Mouse (Mus musculus) forebrain, embryonic 11.5 days (tissue): ENCODE results near the gene Klhl18. TPM values are rescaled to one million over a fixed set of nuclear protein-coding genes. Genes with fewer than 3 reads are reported as not detected.

Source experiments
- ATAC-seq: fragments of 200-750 bp; cut with Nextera tagmentation; replicated peaks from 2 replicates; pipeline ENCODE4 v1.8.0; 2017; ENCODE audit warnings: moderate TSS enrichment; ENCODE audit not compliant: low FRiP score
- DNase-seq: peaks from one replicate; pipeline ENCODE4 v3.0.0-alpha.2; 2017; ENCODE audit warnings: low spot score
- H3K27ac ChIP-seq: fragments of 300-500 bp; sonication (generic); 2 replicates; pipeline ENCODE4 v1.5.1; 2014; ENCODE audit warnings: low read depth, low read length
- H3K27me3 ChIP-seq: fragments of 300-500 bp; sonication (generic); 2 replicates; pipeline ENCODE4 v1.6.1; 2014; ENCODE audit warnings: mild to moderate bottlenecking, low read length, mixed read lengths; ENCODE audit not compliant: control insufficient read depth, insufficient read depth
- H3K36me3 ChIP-seq: fragments of 300-500 bp; sonication (generic); 2 replicates; pipeline ENCODE4 v1.6.1; 2014; ENCODE audit warnings: mild to moderate bottlenecking, low read length, moderate library complexity, mixed read lengths; ENCODE audit not compliant: control insufficient read depth, insufficient read depth
- H3K4me1 ChIP-seq: fragments of 300-500 bp; sonication (generic); replicated peaks from 2 replicates; pipeline ENCODE4 v1.6.1; 2014; ENCODE audit warnings: low read length, mixed read lengths; ENCODE audit not compliant: control insufficient read depth, insufficient read depth
- H3K4me2 ChIP-seq: fragments of 300-500 bp; sonication (generic); 2 replicates; pipeline ENCODE4 v1.6.1; 2014; ENCODE audit warnings: low read depth, mild to moderate bottlenecking, low read length, moderate library complexity, mixed read lengths; ENCODE audit not compliant: severe bottlenecking
- H3K4me3 ChIP-seq: fragments of 300-500 bp; sonication (generic); 2 replicates; pipeline ENCODE4 v1.5.1; 2014; ENCODE audit warnings: low read depth, low read length
- H3K9ac ChIP-seq: fragments of 300-500 bp; sonication (generic); 2 replicates; pipeline ENCODE4 v1.6.1; 2014; ENCODE audit warnings: low read length
- H3K9me3 ChIP-seq: fragments of 300-500 bp; sonication (generic); 2 replicates; pipeline ENCODE4 v1.6.1; 2016; ENCODE audit warnings: low read length, mixed read lengths; ENCODE audit not compliant: control insufficient read depth
- WGBS: fragments of 180-500 bp; shearing (Covaris S2); extraction: QIAGEN DNeasy Blood & Tissue Kit; methylation state at CpG from one replicate; pipeline ENCODE4 v1.1.7; 2014; 5-methylcytosine and 5-hydroxymethylcytosine counted together
- polyA plus RNA-seq: library from polyadenylated mRNA; unstranded; fragments of >200 nt; fragmentation: Nextera tagmentation; extraction: Ambion mirVana; gene quantifications from 2 replicates; pipeline ENCODE4 v1.2.1, GENCODE M21; 2014

Gene Klhl18
- polyA plus RNA-seq, 1 experiment from 2014 or later = 9.1 TPM

GRCm38 (mm10) chr9:110463983-110464591 lies 12.4 kb downstream of the Klhl18 start:
- DNase-seq (no peak), ATAC-seq (no peak)
- Histone ChIP-seq H3K36me3 (no peaks in the 10 kb centered on the region), H3K27ac (no peak overlapping the region), H3K27me3 (no peaks in the 10 kb centered on the region), H3K9me3 (no peaks in the 10 kb centered on the region; the same call in 1 of the 2 replicates), H3K4me3 (no peak overlapping the region), H3K4me2 (no peak overlapping the region), H3K4me1 (no peaks in the 10 kb centered on the region), H3K9ac (no peak overlapping the region)
- WGBS = 95% methylated on average over 6 of the region's 6 CpGs

- H3K36me3 ChIP-seq = no peaks in the 10 kb centered on the region
- WGBS = 83% methylated on average over 7 of the region's 7 CpGs
- H3K4me3 ChIP-seq = no peak overlapping the region
- DNase-seq (no peak), ATAC-seq (no peak)
- no peaks in the 10 kb centered on the region for H3K4me1 ChIP-seq
- no peaks in the 10 kb centered on the region; the same call in 1 of the 2 replicates for H3K9me3 ChIP-seq
- H3K27me3 ChIP-seq = no peaks in the 10 kb centered on the region
- no peak overlapping the region for H3K9ac ChIP-seq
- no peak overlapping the region for H3K27ac ChIP-seq
- no peak overlapping the region for H3K4me2 ChIP-seq
These were observed 14.2 kb downstream of the Klhl18 start for GRCm38 (mm10) chr9:110462321-110462720.

- H3K27me3 ChIP-seq = no peaks in the 10 kb centered on the region
- no peaks in the 10 kb centered on the region for H3K9me3 ChIP-seq
- H3K27ac ChIP-seq = no peak overlapping the region
- no peak overlapping the region for H3K4me3 ChIP-seq
- no peak overlapping the region for H3K4me2 ChIP-seq
- H3K36me3 ChIP-seq = no peaks in the 10 kb centered on the region
- DNase-seq (no peak), ATAC-seq (no peak)
- WGBS = 92% methylated on average over 18 of the region's 18 CpGs
- no peaks in the 10 kb centered on the region for H3K4me1 ChIP-seq
- no peak overlapping the region for H3K9ac ChIP-seq
These were observed 15.3 kb downstream of the Klhl18 start for GRCm38 (mm10) chr9:110460884-110461815.

GRCm38 (mm10) chr9:110459145-110459727 lies 17.3 kb downstream of the Klhl18 start:
- Histone ChIP-seq H3K27me3 (no peaks in the 10 kb centered on the region), H3K4me1 (no peaks in the 10 kb centered on the region), H3K4me2 (no peak overlapping the region), H3K9ac (no peak overlapping the region), H3K36me3 (no peaks in the 10 kb centered on the region), H3K9me3 (no peaks in the 10 kb centered on the region), H3K27ac (no peak overlapping the region), H3K4me3 (no peak overlapping the region)
- DNase-seq = no peak
- 82% methylated on average over 2 of the region's 2 CpGs for WGBS
- ATAC-seq = no peak

GRCm38 (mm10) chr9:110457926-110458325 lies 18.6 kb downstream of the Klhl18 start:
- Histone ChIP-seq H3K4me3 (no peak overlapping the region), H3K27me3 (no peaks in the 10 kb centered on the region), H3K4me1 (no peaks in the 10 kb centered on the region), H3K9me3 (no peaks in the 10 kb centered on the region), H3K36me3 (no peaks in the 10 kb centered on the region), H3K9ac (no peak overlapping the region), H3K4me2 (no peak overlapping the region), H3K27ac (no peak overlapping the region)
- ATAC-seq (no peak), DNase-seq (no peak)
- WGBS = 77% methylated on average over 3 of the region's 3 CpGs

- Histone ChIP-seq H3K27ac (no peak overlapping the region), H3K9me3 (no peaks in the 10 kb centered on the region), H3K36me3 (no peaks in the 10 kb centered on the region), H3K4me1 (no peaks in the 10 kb centered on the region), H3K4me3 (no peak overlapping the region), H3K9ac (no peak overlapping the region), H3K27me3 (no peaks in the 10 kb centered on the region), H3K4me2 (no peak overlapping the region)
- ATAC-seq = no peak
- 88% methylated on average over 3 of the region's 3 CpGs for WGBS
- no peak for DNase-seq
These were observed 24.0 kb downstream of the Klhl18 start for GRCm38 (mm10) chr9:110452523-110452922.

- H3K27me3 ChIP-seq = no peaks in the 10 kb centered on the region
- H3K27ac ChIP-seq = no peak overlapping the region
- H3K4me3 ChIP-seq = no peak overlapping the region
- ATAC-seq = peak; percentile 79
- 33% methylated on average over 11 of the region's 11 CpGs for WGBS
- no peaks in the 10 kb centered on the region for H3K9me3 ChIP-seq
- no peaks in the 10 kb centered on the region for H3K4me1 ChIP-seq
- H3K4me2 ChIP-seq = no peak overlapping the region
- no peak overlapping the region for H3K9ac ChIP-seq
- H3K36me3 ChIP-seq = no peaks in the 10 kb centered on the region
- DNase-seq = peak; percentile 87
These were observed 27.5 kb downstream of the Klhl18 start for GRCm38 (mm10) chr9:110448857-110449617.

- no peaks in the 10 kb centered on the region for H3K9me3 ChIP-seq
- 80% methylated on average over 15 of the region's 15 CpGs for WGBS
- H3K9ac ChIP-seq = no peak overlapping the region
- H3K36me3 ChIP-seq = no peaks in the 10 kb centered on the region
- no peak for DNase-seq
- no peaks in the 10 kb centered on the region for H3K27me3 ChIP-seq
- H3K4me1 ChIP-seq = no peaks in the 10 kb centered on the region
- ATAC-seq = no peak
- H3K27ac ChIP-seq = no peak overlapping the region
- no peak overlapping the region for H3K4me2 ChIP-seq
- H3K4me3 ChIP-seq = no peak overlapping the region
These were observed 28.1 kb downstream of the Klhl18 start for GRCm38 (mm10) chr9:110448356-110448755.
